Mouse (Mus musculus) stomach, embryonic 14.5 days (tissue): ENCODE measurements around the gene Olfr1328. TPM values are rescaled to one million over a fixed set of nuclear protein-coding genes. Genes with fewer than 3 reads are reported as not detected.
"Not testable (repeated sequence)": the region's sequence is repeated elsewhere in the genome, so short reads cannot be mapped to it uniquely, and the experiment has no call there.

Experiments
- ATAC-seq: fragments of 200-750 bp; cut with Nextera tagmentation; 2 replicates; pipeline ENCODE4 v1.8.0; 2017; ENCODE audit warnings: low read depth, moderate TSS enrichment; ENCODE audit not compliant: insufficient number of reproducible peaks, insufficient read depth, low FRiP score
- H3K27ac ChIP-seq: fragments of 300-500 bp; sonication (generic); 2 replicates; pipeline ENCODE4 v1.5.1; 2014; ENCODE audit warnings: mild to moderate bottlenecking, low read length, moderate library complexity, mixed read lengths
- H3K27me3 ChIP-seq: fragments of 300-500 bp; sonication (generic); 2 replicates; pipeline ENCODE4 v1.6.1; 2014; ENCODE audit warnings: low read length, control low read depth, mixed read lengths; ENCODE audit not compliant: control insufficient read depth, insufficient read depth
- H3K36me3 ChIP-seq: fragments of 300-500 bp; sonication (generic); 2 replicates; pipeline ENCODE4 v1.6.1; 2014; ENCODE audit warnings: mild to moderate bottlenecking, control low read depth, low read length, moderate library complexity, mixed read lengths; ENCODE audit not compliant: control insufficient read depth, insufficient read depth
- H3K4me1 ChIP-seq: fragments of 300-500 bp; sonication (generic); 2 replicates; pipeline ENCODE4 v1.6.1; 2014; ENCODE audit warnings: low read length, control low read depth, mixed read lengths; ENCODE audit not compliant: control insufficient read depth, insufficient read depth
- H3K4me2 ChIP-seq: fragments of 300-500 bp; sonication (generic); replicated peaks from 2 replicates; pipeline ENCODE4 v1.6.1; 2014; ENCODE audit warnings: low read depth, low read length, control low read depth
- H3K4me3 ChIP-seq: fragments of 300-500 bp; sonication (generic); 2 replicates; pipeline ENCODE4 v1.5.1; 2014; ENCODE audit warnings: low read depth, low read length, control low read depth
- H3K9ac ChIP-seq: fragments of 300-500 bp; sonication (generic); replicated peaks from 2 replicates; pipeline ENCODE4 v1.6.1; 2014; ENCODE audit warnings: low read depth, mild to moderate bottlenecking, control low read depth, low read length, moderate library complexity, mixed read lengths
- H3K9me3 ChIP-seq: fragments of 300-500 bp; sonication (generic); 2 replicates; pipeline ENCODE4 v1.6.1; 2016; ENCODE audit warnings: low read depth, low read length, control low read depth; ENCODE audit not compliant: control insufficient read depth
- WGBS: fragments of 180-500 bp; shearing (Covaris S2); extraction: QIAGEN DNeasy Blood & Tissue Kit; methylation state at CpG from one replicate; pipeline ENCODE4 v1.1.7; 2014; 5-methylcytosine and 5-hydroxymethylcytosine counted together
- polyA plus RNA-seq: library from polyadenylated mRNA; unstranded; fragments of >200 nt; fragmentation: Nextera tagmentation; extraction: Ambion mirVana; gene quantifications from 2 replicates; pipeline ENCODE4 v1.2.1, GENCODE M21; 2014

The Olfr1328 gene
- polyA plus RNA-seq = not detected in 2 replicates

DNA sequence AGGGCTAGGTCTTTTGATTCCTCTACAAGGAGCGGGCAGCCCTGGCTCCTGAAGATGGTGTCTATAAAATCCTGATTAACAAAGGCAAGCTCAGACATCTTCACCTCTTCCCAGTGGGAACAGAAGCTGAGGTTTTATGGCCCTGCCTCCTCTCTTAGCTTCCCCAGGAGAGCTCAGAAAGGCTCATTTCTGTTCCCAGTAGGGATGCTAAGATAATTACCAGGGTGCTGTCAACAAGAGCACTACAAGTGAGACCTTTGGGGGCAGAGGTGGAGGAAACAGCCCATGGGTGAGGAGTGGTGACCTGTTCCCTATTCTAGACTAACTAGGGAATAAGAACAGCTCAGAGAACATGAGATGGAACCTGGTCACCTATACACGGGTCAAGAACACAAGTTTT, at the start of gene Olfr1328:
Gene Olfr1328 (minus strand): TSS at position 101 of the 400 bp plus-strand sequence.
- Histone ChIP-seq H3K36me3 (no peaks in the 10 kb centered on the region), H3K4me3 (no peak within 1 kb of the TSS), H3K27ac (no peak within 1 kb of the TSS), H3K27me3 (no peaks in the 10 kb centered on the region), H3K4me1 (no peaks in the 10 kb centered on the region), H3K9me3 (no peaks in the 10 kb centered on the region), H3K9ac (no peak within 1 kb of the TSS), H3K4me2 (no peak within 1 kb of the TSS)
- ATAC-seq = no peak
- WGBS = 75% methylated on average over 2 of the region's 2 CpGs

- no peak overlapping the region for H3K27ac ChIP-seq
- H3K36me3 ChIP-seq = no peaks in the 10 kb centered on the region
- no peaks in the 10 kb centered on the region for H3K4me1 ChIP-seq
- H3K9me3 ChIP-seq = no peaks in the 10 kb centered on the region
- H3K27me3 ChIP-seq = no peaks in the 10 kb centered on the region
- H3K9ac ChIP-seq = no peak overlapping the region
- 91% methylated on average over 4 of the region's 4 CpGs for WGBS
- no peak for ATAC-seq
- H3K4me3 ChIP-seq = no peak overlapping the region
- H3K4me2 ChIP-seq = no peak overlapping the region
These were observed 46.9 kb upstream of the Olfr1328 start for GRCm38 (mm10) chr4:118985291-118985690.

- no peaks in the 10 kb centered on the region for H3K36me3 ChIP-seq
- no peak overlapping the region for H3K27ac ChIP-seq
- H3K27me3 ChIP-seq = no peaks in the 10 kb centered on the region
- ATAC-seq = no peak
- H3K4me2 ChIP-seq = no peak overlapping the region
- no peak overlapping the region for H3K4me3 ChIP-seq
- no peak overlapping the region for H3K9ac ChIP-seq
- 66% methylated on average over 2 of the region's 2 CpGs for WGBS
- H3K4me1 ChIP-seq = no peaks in the 10 kb centered on the region
- H3K9me3 ChIP-seq = no peaks in the 10 kb centered on the region
These were observed 34.9 kb upstream of the Olfr1328 start for GRCm38 (mm10) chr4:118973281-118973680.

DNA sequence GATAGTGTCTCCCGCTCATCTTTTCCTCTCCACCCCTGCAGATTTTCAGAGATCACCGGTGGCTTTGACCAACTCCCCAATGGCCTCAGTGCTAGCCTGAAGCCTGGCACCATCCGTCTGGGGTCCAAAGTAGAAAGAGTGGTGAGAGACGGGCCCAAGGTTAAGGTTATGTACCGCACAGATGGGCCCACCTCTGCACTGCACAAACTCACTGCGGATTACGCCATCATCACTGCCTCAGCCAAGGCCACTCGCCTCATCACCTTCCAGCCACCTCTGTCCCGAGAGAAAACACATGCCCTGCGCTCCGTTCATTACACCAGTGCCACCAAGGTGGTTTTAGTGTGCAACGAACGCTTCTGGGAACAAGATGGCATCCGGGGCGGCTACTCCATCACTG, 29.3 kb upstream of the Olfr1328 start:
- WGBS = 90% methylated on average over 15 of the region's 15 CpGs
- no peak for ATAC-seq
- Histone ChIP-seq H3K27ac (no peak overlapping the region), H3K27me3 (no peaks in the 10 kb centered on the region), H3K36me3 (no peaks in the 10 kb centered on the region), H3K9me3 (no peaks in the 10 kb centered on the region), H3K4me2 (no peak overlapping the region), H3K4me3 (no peak overlapping the region), H3K4me1 (no peaks in the 10 kb centered on the region), H3K9ac (no peak overlapping the region)

- WGBS = 72% methylated on average over 2 of the region's 2 CpGs
- Histone ChIP-seq H3K4me2 (no peak within 1 kb of the TSS), H3K9ac (no peak within 1 kb of the TSS), H3K4me1 (no peaks in the 10 kb centered on the region), H3K4me3 (no peak within 1 kb of the TSS), H3K27ac (no peak within 1 kb of the TSS), H3K27me3 (no peaks in the 10 kb centered on the region), H3K9me3 (no peaks in the 10 kb centered on the region), H3K36me3 (no peaks in the 10 kb centered on the region)
- no peak for ATAC-seq
These were observed 22.8 kb upstream of the Olfr1328 start, which contains the start of gene Lao1 for GRCm38 (mm10) chr4:118961141-118961628. TSS of gene Lao1 (plus strand) at chr4:118961578.

DNA sequence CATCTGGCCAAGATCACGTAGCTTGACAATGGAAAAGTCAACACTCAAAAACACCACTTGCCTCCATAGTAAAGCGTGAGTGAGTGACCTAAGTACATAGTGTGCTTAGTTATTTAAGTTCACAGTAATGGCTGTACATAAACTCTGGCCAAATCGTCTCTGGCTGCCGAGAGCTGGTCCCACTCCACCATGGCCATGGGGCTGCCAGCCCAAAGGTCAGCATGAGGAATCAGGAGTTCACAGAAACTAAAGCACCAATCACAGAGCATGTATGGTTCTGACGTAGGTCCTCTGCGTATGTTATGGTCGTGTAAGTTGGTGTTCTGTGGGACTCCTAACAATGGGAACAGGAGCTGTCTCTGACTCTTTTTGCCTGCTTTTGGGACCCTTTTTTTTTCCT, 20.4 kb upstream of the Olfr1328 start:
- no peaks in the 10 kb centered on the region for H3K27me3 ChIP-seq
- H3K9me3 ChIP-seq = no peaks in the 10 kb centered on the region
- H3K4me1 ChIP-seq = no peaks in the 10 kb centered on the region
- no peak overlapping the region for H3K9ac ChIP-seq
- no peak overlapping the region for H3K4me2 ChIP-seq
- H3K27ac ChIP-seq = no peak overlapping the region
- 83% methylated on average over 7 of the region's 7 CpGs for WGBS
- ATAC-seq = no peak
- no peaks in the 10 kb centered on the region for H3K36me3 ChIP-seq
- H3K4me3 ChIP-seq = no peak overlapping the region

DNA sequence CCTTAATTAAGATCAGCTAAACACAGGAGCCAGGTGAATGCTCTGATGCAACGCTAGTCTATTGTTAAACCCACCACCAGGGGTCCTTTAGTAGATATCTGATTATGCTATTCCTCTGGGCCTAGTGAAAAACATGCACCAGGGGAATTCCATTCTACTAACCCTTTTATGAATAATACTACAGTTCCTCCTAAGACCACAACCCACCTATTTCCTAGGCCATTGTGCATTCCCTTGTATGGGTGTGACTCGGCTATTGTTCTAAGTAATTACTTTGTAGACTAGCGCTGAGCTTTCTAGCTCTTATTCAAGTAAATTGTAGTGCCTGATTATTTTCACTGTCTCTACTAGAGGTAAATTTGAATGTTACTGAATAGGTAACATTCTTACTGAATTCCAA, 7.1 kb downstream of the Olfr1328 start:
- not testable (repeated sequence) for H3K36me3 ChIP-seq, H3K4me2 ChIP-seq, H3K27ac ChIP-seq, H3K9me3 ChIP-seq, ATAC-seq, H3K9ac ChIP-seq, H3K27me3 ChIP-seq, H3K4me1 ChIP-seq, H3K4me3 ChIP-seq
- 86% methylated on average over 3 of the region's 3 CpGs for WGBS

DNA sequence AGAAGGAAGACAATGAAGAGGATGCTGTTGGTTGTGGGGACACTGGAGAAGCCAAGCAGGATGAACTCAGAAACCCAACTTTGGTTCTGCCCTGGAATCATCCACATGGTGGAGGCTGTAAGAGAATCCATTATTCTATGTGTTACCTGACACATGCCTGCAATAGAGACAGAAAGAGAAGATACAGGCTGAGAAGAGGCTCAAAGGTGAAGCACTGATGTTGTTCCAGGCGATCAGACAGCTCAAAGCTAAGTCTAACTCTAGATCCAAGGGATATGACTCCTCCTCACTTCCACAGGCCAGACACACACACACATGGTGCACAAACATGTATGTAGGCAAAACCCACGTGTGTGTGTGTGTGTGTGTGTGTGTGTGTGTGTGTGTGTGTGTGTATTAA, 21.0 kb downstream of the Olfr1328 start, which contains the start of gene Olfr1329:
Gene Olfr1329 (minus strand): TSS at position 101 of the 400 bp plus-strand sequence.
- not testable (repeated sequence) for H3K4me3 ChIP-seq, H3K9me3 ChIP-seq, H3K9ac ChIP-seq, ATAC-seq, H3K4me2 ChIP-seq, H3K36me3 ChIP-seq, H3K27me3 ChIP-seq, H3K4me1 ChIP-seq, H3K27ac ChIP-seq
- WGBS = 66% methylated on average over 2 of the region's 2 CpGs

GRCm38 (mm10) chr4:118901981-118902380, 36.4 kb downstream of the Olfr1328 start:
- Histone ChIP-seq H3K27me3 (no peaks in the 10 kb centered on the region), H3K4me2 (no peak overlapping the region), H3K9me3 (no peaks in the 10 kb centered on the region), H3K27ac (no peak overlapping the region), H3K36me3 (no peaks in the 10 kb centered on the region), H3K4me3 (no peak overlapping the region), H3K9ac (no peak overlapping the region), H3K4me1 (no peaks in the 10 kb centered on the region)
- ATAC-seq = no peak
- WGBS = 67% methylated on average over 2 of the region's 2 CpGs
